Mouse (Mus musculus) layer of hippocampus, adult 2 months (tissue): ENCODE data around the gene Cdh13. TPM values are rescaled to one million over a fixed set of nuclear protein-coding genes. Genes with fewer than 3 reads are reported as not detected.

Experiments
- DNase-seq, 2 experiments: peaks; one replicate each; pipeline ENCODE4 v3.0.0; 2022; ENCODE audit warnings: low spot score in 2 of 2
- H3K27ac ChIP-seq: fragments of 200-600 bp; 2 replicates; pipeline ENCODE4 v1.8.1; 2022
- H3K4me3 ChIP-seq: fragments of 200-600 bp; 2 replicates; pipeline ENCODE4 v1.8.1; 2022; ENCODE audit warnings: mild to moderate bottlenecking
- CTCF ChIP-seq: fragments of 200-600 bp; conservative IDR thresholded peaks from 2 replicates; pipeline ENCODE4 v1.8.1; 2022; ENCODE audit warnings: antibody characterized with exemption, mild to moderate bottlenecking, moderate library complexity
- total RNA-seq, 2 experiments: library from RNA; stranded (reverse); gene quantifications; 2 replicates each; pipeline ENCODE4 v1.2.3; 2021

Gene Cdh13
- total RNA-seq, 2 experiments from 2014 or later: 39.3 to 39.9 TPM

DNA sequence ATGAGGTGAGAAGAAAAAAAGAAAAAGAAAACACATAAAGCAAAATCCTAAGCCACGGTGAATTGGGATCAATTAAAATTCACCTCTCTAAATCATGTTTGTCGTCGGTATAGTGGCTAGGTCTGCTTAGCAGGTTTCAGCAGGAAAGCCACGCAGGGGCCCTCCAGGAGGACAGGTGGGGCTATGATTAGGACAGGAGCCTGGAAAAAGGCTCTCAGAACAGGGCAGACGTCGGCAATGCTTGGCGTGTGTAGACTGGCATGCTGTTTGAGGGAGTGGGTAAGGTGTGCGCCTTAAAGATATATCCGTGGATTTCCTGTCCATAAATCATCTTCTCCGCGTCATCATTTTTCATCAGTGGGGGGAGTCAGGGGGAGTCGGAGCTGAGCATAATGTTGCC lies 32.9 kb downstream of the Cdh13 start:
- DNase-seq: no peak
- TF ChIP-seq CTCF: no peak
- Histone ChIP-seq H3K27ac (no peak overlapping the region), H3K4me3 (no peak overlapping the region)

DNA sequence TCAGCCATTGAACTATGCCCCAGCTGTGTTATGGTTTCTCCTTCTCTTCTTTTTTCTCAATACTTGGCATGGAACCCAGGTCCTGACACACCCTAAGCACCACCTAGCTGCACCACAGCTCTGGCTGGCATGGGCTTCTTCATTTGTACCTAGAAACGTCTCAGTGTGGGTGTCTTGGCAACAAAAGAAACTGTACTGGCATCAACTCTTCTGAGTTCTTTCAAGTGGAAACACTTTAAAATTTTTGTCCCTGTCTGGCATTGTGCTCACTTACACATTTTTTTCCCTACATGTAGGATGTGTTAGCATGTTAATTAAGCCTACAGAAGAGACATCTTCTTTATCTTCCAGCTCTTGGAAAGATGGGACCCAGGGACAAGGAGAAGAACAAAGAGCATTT lies 37.0 kb downstream of the Cdh13 start:
- TF ChIP-seq CTCF: no peak
- no peak for DNase-seq
- no peak overlapping the region for H3K27ac ChIP-seq
- no peak overlapping the region for H3K4me3 ChIP-seq

DNA sequence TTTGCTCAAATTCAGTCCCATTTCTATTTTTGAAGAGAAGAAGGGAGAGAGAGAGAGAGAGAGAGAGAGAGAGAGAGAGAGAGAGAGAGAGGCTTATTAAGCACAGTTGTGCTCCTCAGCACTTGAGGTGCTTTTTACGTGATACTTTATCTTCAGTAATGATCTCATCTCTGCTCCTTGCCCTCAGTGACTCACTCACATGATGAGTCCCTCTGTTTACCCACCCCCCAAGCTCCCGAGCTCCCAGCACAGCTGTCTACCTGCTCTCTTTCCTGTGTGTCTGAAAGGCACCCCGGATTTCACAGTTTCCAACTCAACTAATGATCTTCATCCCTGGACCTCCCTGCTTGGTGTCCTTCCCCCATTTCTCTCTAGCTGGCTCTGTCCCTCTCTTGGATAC lies 39.9 kb downstream of the Cdh13 start:
- no peak overlapping the region for H3K27ac ChIP-seq
- TF ChIP-seq CTCF: no peak
- no peak for DNase-seq
- no peak overlapping the region for H3K4me3 ChIP-seq

DNA sequence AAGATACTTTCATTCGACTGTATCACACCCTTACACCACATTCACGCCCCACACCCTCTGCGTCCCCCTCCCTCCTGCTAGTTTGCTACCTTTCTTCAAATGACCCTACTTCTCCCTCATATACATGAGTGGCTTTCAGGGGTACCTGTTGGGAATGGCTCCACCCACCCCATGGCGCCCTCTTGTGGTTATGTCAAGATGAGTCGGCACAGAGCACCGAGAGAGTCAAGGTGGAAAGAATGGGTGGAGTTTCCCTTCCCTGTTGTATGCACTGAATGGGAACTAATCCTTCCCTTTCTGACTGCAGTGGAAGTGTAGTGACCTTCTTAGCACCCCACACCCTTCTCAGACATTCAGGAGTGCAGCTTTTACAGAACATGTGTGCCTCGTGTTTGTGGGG lies 51.4 kb downstream of the Cdh13 start:
- no peak overlapping the region for H3K4me3 ChIP-seq
- no peak for DNase-seq
- H3K27ac ChIP-seq: no peak overlapping the region
- peak; percentile 56 for TF ChIP-seq CTCF

DNA sequence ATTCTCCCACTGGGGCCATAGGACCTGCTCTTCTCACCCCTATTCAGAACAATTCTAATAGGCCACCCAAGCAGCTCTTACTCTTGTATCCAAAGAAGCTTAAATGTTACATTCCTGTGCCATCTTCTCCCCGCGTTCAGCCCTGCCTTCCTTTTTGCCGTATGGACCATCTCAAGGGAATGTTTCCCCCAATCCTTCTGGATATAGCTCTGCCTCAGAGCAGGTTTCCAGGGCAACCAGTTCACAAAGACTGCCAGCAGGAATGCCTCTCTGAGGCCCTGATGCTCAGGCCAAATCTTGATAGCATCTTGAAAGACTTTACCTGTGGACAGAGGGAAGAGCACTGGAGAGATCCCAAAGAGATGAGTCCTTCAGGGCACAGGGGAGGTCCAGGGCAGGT lies 56.2 kb downstream of the Cdh13 start:
- DNase-seq: peak in 1 of 2 experiments; percentile 16
- no peak overlapping the region for H3K4me3 ChIP-seq
- no peak overlapping the region for H3K27ac ChIP-seq
- TF ChIP-seq CTCF: no peak

DNA sequence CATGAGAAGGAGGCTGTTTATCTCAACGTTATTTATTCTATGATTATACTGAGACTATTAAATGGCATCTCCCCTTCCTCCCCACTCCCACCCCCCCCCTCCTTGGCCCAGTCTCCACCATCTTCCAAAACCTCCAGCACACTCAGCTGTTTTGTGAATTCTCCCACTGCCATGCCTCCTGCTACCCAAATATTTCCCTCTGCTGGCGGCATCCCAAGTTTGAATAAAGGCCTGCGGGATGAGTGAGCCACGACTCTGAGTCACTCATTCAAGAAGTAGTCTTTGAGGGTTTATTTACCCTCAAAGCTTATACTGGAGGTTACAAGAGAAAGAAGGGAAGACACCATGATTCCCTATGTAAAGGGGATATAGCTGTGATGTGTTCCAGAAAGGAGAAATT lies 59.7 kb downstream of the Cdh13 start:
- no peak for TF ChIP-seq CTCF
- DNase-seq: peak; percentile 30 to 32
- Histone ChIP-seq H3K27ac (no peak overlapping the region), H3K4me3 (no peak overlapping the region)

DNA sequence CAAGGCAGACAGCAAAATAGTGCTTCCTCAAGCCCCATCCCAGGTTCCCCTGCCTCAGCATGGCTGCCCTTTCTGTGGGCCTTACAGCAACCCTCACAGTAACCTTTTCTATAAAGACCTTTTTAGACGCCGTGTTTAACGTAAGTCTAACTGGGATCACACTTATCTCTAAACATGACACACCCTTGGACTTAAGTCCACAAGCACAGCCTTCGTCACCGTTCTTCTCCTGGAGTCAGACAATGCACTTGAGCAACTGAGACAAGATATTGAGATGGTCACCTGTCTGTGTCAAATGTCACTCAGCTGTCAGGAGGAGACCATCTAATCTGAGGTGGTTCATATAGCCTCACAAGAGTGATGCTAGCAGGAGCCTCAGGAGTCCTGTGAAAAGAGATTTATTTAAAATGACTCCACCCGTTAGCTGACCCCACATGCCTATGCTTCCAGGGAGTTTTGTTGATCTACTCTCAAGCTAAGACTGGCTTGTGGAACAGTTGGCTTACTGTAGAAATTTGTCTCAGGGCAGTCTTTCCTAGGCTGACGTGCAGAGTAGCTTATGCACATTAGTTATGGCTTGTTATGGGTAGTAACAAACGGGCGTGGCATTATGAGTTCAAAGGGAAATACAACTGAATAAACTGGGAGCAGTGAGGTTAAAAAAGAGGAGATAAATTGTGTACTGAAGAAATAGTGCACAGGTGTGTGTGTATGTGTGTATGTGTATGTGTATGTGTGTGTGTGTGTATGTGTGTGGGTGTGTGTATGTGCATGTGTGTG lies 65.4 kb downstream of the Cdh13 start:
- no peak for DNase-seq
- TF ChIP-seq CTCF: no peak
- H3K4me3 ChIP-seq: no peak overlapping the region
- no peak overlapping the region for H3K27ac ChIP-seq

DNA sequence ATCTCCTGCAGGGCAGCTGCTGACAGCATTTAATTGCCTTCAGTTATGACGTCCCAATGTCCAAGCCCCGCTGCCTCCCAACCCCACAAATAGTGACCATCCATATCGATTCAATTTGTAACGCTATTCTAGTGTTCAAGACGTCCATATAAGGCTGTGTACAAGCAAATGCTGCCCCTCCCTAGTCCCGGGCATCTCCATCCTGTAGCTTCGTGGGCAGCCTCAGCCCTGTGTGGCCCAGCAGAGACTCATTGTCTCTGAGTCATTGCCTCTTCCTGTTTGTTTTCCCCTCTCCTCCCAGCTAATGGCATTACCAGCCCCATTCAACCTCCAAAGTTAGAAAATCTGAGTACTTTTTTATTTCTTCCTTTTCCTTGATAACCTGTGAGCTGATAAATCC lies 66.6 kb downstream of the Cdh13 start:
- no peak for TF ChIP-seq CTCF

DNA sequence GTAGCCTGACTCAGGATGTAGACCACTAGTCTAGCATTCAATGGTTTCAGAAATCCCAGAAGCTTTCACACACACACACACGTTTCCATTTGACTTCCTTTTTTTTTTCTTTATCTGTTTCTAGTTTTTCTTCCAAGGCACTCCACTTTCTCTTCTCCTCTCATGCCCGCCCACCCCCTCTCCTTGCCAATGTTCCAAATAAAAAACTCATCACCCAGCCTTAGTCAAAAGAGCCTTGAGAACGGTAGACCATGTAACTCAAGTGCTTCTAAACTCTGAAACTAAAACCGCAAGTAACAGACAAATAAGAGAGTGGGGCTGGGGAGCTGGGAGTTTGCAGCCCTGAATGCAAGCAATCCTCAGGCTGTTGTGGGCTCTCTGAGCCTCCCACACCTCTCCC lies 69.5 kb downstream of the Cdh13 start:
- DNase-seq: no peak
- no peak for TF ChIP-seq CTCF
- Histone ChIP-seq H3K27ac (no peak overlapping the region), H3K4me3 (no peak overlapping the region)

More for the DNA sequence above, 66.6 kb downstream of the Cdh13 start:
- Histone ChIP-seq H3K4me3 (no peak overlapping the region), H3K27ac (no peak overlapping the region)
- no peak for DNase-seq

DNA sequence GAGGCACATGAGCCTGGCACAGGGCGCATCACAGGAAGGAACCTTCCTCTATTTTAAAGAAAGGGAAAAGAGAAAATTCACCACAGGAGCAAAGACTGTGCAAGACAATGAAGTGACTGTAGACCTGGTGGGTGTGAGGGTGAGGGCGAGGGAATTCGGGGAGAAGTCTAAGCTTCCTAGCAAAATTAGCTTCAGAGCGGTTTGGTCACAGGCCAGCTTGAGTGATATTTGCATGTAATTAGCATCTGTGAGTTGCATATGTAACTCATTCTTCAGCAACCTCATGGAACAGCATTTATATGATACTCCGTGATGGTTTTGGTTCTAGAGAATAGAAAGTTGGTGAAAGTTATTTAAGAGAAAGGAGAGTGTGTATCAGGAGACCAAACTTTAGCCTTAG lies 73.5 kb downstream of the Cdh13 start:
- no peak for DNase-seq
- H3K4me3 ChIP-seq: no peak overlapping the region
- no peak for TF ChIP-seq CTCF
- H3K27ac ChIP-seq: no peak overlapping the region

DNA sequence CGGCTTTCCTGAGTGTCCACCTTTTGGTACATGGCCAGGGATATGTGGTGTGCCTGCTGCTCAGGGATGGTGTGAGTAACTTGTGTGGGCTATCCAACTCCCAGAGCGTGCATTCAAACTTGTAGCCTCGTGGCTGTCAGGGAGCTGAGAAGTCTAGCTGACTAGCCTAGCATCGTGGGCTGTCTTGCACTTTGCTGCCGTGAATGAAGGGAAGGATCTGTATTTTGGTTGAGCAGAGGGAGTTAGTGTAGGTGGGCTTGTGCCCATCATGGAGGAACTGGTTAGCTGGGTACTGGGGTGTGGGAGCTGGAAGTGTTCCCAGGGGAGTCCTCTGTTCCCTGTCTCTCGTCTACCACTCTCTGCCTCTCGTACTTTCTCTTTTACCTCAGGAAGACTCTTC lies 74.1 kb downstream of the Cdh13 start:
- no peak for DNase-seq
- no peak for TF ChIP-seq CTCF
- Histone ChIP-seq H3K27ac (no peak overlapping the region), H3K4me3 (no peak overlapping the region)

DNA sequence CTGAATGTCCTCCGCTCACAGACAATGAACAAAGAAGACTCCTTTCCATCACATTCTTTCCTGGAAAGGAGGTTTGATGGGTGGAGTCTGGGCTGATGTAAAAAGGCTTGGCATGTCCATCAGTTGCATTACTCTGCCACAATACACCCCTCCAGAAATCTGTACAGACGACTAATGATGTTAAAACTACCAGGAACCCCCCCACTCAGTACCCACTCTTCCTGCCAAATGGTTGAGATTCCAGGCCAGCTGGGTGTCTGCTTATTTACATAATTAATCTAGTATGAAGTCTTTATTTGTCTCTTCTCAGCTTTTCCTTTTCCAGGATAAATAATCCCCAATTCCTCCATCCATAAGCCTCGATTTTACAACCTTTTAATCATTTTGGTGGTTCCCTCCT lies 80.2 kb downstream of the Cdh13 start:
- no peak for TF ChIP-seq CTCF
- DNase-seq: no peak
- no peak overlapping the region for H3K4me3 ChIP-seq
- H3K27ac ChIP-seq: no peak overlapping the region

DNA sequence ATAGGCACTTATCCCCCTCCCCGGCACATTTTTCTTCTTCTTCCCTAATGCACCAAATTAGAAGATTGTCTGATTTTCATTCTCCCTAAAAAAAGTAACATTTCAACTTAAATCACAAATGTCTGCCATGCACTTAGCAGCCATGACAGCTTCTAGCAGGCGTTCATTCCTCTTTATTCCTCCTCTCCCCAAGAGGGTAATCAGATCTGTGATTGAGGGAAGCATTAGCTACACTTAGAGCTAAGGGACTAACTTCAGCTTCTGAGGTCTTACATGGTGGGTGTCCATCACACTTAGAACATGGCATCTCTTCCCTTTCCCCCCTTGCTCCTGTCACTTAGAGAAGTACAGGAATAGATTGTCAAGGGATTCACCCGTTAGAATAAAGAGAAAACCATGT lies 89.6 kb downstream of the Cdh13 start:
- no peak overlapping the region for H3K27ac ChIP-seq
- no peak for TF ChIP-seq CTCF

DNA sequence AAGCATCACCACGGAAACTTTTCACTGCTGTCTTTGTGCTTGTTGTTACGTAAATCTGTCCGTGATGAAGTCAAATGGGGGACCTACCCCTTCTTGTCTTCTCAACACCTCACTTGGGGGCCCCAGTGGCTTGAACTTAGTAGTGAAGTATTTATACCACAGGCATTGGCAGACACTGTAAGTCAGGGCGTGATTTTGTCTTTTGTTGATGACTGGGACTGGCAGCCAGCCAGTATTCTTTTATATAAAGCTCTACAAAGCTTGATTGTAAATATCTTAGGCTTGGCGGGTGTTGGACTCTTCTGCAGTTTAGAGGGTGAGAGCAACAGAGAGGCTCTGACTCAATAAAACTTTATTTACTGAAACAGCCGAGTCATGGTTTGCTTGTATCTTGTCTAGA lies 91.2 kb downstream of the Cdh13 start:
- DNase-seq: peak in 1 of 2 experiments; percentile 18
- no peak overlapping the region for H3K4me3 ChIP-seq
- no peak overlapping the region for H3K27ac ChIP-seq
- TF ChIP-seq CTCF: no peak

More for the DNA sequence above, 89.6 kb downstream of the Cdh13 start:
- no peak overlapping the region for H3K4me3 ChIP-seq
- DNase-seq: no peak
